Mouse (Mus musculus): Measurements from ENCODE around the gene Olfr555. TPM values are rescaled to one million over a fixed set of nuclear protein-coding genes. Genes with fewer than 3 reads are reported as not detected.
"Not testable (repeated sequence)": the region's sequence is repeated elsewhere in the genome, so short reads cannot be mapped to it uniquely, and the experiment has no call there.

The Olfr555 gene
- not detected for total RNA-seq (2021)

- DNase-seq (ENCODE audit: low spot score) = no peak
- intact Hi-C loops (cut with DNase I) = no loop called here
These were observed at the start of gene Olfr555 for GRCm38 (mm10) chr7:102658523-102658922. Gene Olfr555 (plus strand): TSS chr7:102658823.

GRCm38 (mm10) chr7:102618118-102618517 is 40.5 kb upstream of the Olfr555 start, which contains the start of gene Olfr553:
Gene Olfr553 (minus strand): TSS chr7:102618218.
- DNase-seq (ENCODE audit: low spot score) = no peak
- intact Hi-C loops (cut with DNase I) = no loop called here

GRCm38 (mm10) chr7:102619608-102620007 is 39.0 kb upstream of the Olfr555 start:
- no peak for DNase-seq (ENCODE audit: low spot score)
- intact Hi-C loops (cut with DNase I) = no loop called here

GRCm38 (mm10) chr7:102620368-102620767 is 38.3 kb upstream of the Olfr555 start:
- DNase-seq (ENCODE audit: low spot score); intact Hi-C loops (cut with DNase I): not testable (repeated sequence)

- DNase-seq (ENCODE audit: low spot score) = no peak
- intact Hi-C loops (cut with DNase I) = loop anchor here (2.0 kb wide), 1 partner anchor 124 kb away; no protein-coding TSS in a partner anchor
These were observed 22.0 kb upstream of the Olfr555 start for GRCm38 (mm10) chr7:102636665-102637064.

GRCm38 (mm10) chr7:102638132-102638531 is 20.5 kb upstream of the Olfr555 start, which contains the start of gene Olfr554:
Gene Olfr554 (plus strand): TSS chr7:102638432.
- intact Hi-C loops (cut with DNase I) = no loop called here
- DNase-seq (ENCODE audit: low spot score) = no peak

- DNase-seq (ENCODE audit: low spot score); intact Hi-C loops (cut with DNase I): not testable (repeated sequence)
These were observed 13.7 kb upstream of the Olfr555 start for GRCm38 (mm10) chr7:102644945-102645344.

GRCm38 (mm10) chr7:102664599-102664998 is 6.0 kb downstream of the Olfr555 start, which contains the start of gene Olfr556:
Gene Olfr556 (plus strand): TSS chr7:102664899.
- DNase-seq (ENCODE audit: low spot score) = no peak
- intact Hi-C loops (cut with DNase I) = no loop called here

- no peak for DNase-seq (ENCODE audit: low spot score)
- intact Hi-C loops (cut with DNase I) = loop anchor here (1.0 to 5.0 kb wide), 2 partner anchors 87 to 254 kb away; no protein-coding TSS in a partner anchor
These were observed 6.8 kb downstream of the Olfr555 start for GRCm38 (mm10) chr7:102665378-102665777.

GRCm38 (mm10) chr7:102676225-102676624 is 17.6 kb downstream of the Olfr555 start:
- intact Hi-C loops (cut with DNase I) = no loop called here
- no peak for DNase-seq (ENCODE audit: low spot score)

GRCm38 (mm10) chr7:102681916-102682315 is 23.3 kb downstream of the Olfr555 start:
- no peak for DNase-seq (ENCODE audit: low spot score)
- intact Hi-C loops (cut with DNase I) = no loop called here

GRCm38 (mm10) chr7:102686944-102687501 is 28.4 kb downstream of the Olfr555 start, which contains the start of gene Trim68:
Gene Trim68 (minus strand): TSS chr7:102687327.
- intact Hi-C loops (cut with DNase I) = no loop called here
- DNase-seq (ENCODE audit: low spot score) = peak; percentile 84

- DNase-seq (ENCODE audit: low spot score) = no peak
- intact Hi-C loops (cut with DNase I) = no loop called here
These were observed 36.9 kb downstream of the Olfr555 start, which contains the start of gene Olfr557 for GRCm38 (mm10) chr7:102695358-102696125. Gene Olfr557 (plus strand): TSS chr7:102695910.

- no peak for DNase-seq (ENCODE audit: low spot score)
- intact Hi-C loops (cut with DNase I) = no loop called here
These were observed 39.8 kb downstream of the Olfr555 start for GRCm38 (mm10) chr7:102698461-102698860.

GRCm38 (mm10) chr7:102701915-102702314 is 43.3 kb downstream of the Olfr555 start, which contains the start of gene Olfr558:
Gene Olfr558 (plus strand): TSS chr7:102702215.
- intact Hi-C loops (cut with DNase I) = no loop called here
- DNase-seq (ENCODE audit: low spot score) = no peak

Other genes starting within 250 kb of the Olfr555 start
- gene Rrm1, start 217.1 kb upstream of the Olfr555 start, total RNA-seq (2021) = 10 to 100 TPM in 1 of 2 experiments, 1 to 10 TPM in 1; 8.4 to 11.5 TPM
- gene Olfr543, start 177.1 kb upstream of the Olfr555 start, total RNA-seq (2021) = not detected
- not detected for gene Olfr544, start 170.5 kb upstream of the Olfr555 start, total RNA-seq (2021)
- gene Olfr545, start 159.2 kb upstream of the Olfr555 start, total RNA-seq (2021) = not detected
- not detected for gene Olfr547, start 124.1 kb upstream of the Olfr555 start, total RNA-seq (2021)
- gene Olfr548-ps1, start 117.9 kb upstream of the Olfr555 start, total RNA-seq (2021) = not detected
- not detected for gene Olfr549, start 109.0 kb upstream of the Olfr555 start, total RNA-seq (2021)
- 1 to 10 TPM; 5.4 to 5.5 TPM for gene Trim21, start 93.3 kb upstream of the Olfr555 start, total RNA-seq (2021)
- under 1 TPM; 0.10 to 0.17 TPM for gene Olfr550, start 87.4 kb upstream of the Olfr555 start, total RNA-seq (2021)
- not detected for gene Olfr551, start 66.9 kb upstream of the Olfr555 start, total RNA-seq (2021)
- gene Olfr552, start 61.1 kb upstream of the Olfr555 start, total RNA-seq (2021) = under 1 TPM; 0.08 to 0.36 TPM
- not detected for gene Olfr553, start 40.6 kb upstream of the Olfr555 start, total RNA-seq (2021)
- not detected for gene Olfr554, start 20.4 kb upstream of the Olfr555 start, total RNA-seq (2021)
- not detected for gene Olfr556, start 6.1 kb downstream of the Olfr555 start, total RNA-seq (2021)
- 1 to 10 TPM; 6.5 to 8.2 TPM for gene Trim68, start 28.5 kb downstream of the Olfr555 start, total RNA-seq (2021)
- not detected for gene Olfr557, start 37.1 kb downstream of the Olfr555 start, total RNA-seq (2021)
- 1 to 10 TPM; 2.4 to 4.4 TPM for gene Olfr558, start 43.4 kb downstream of the Olfr555 start, total RNA-seq (2021)
- gene Olfr33, start 60.2 kb downstream of the Olfr555 start, total RNA-seq (2021) = not detected
- not detected for gene Olfr559, start 68.7 kb downstream of the Olfr555 start, total RNA-seq (2021)
- gene Olfr560, start 100.5 kb downstream of the Olfr555 start, total RNA-seq (2021) = not detected
- gene Olfr78, start 100.6 kb downstream of the Olfr555 start, total RNA-seq (2021) = 1 to 10 TPM in 1 of 2 experiments, under 1 TPM in 1; 0.81 to 1.2 TPM
- not detected for gene Olfr561, start 112.4 kb downstream of the Olfr555 start, total RNA-seq (2021)
- not detected for gene Olfr564, start 144.7 kb downstream of the Olfr555 start, total RNA-seq (2021)
- gene Olfr566, start 199.9 kb downstream of the Olfr555 start, total RNA-seq (2021) = not detected
- gene Olfr568, start 218.3 kb downstream of the Olfr555 start, total RNA-seq (2021) = not detected
- not detected for gene Olfr569, start 232.1 kb downstream of the Olfr555 start, total RNA-seq (2021)
- not detected for gene Olfr570, start 235.8 kb downstream of the Olfr555 start, total RNA-seq (2021)